Mouse (Mus musculus) liver, adult 2 months (tissue): Measurements from ENCODE around the gene Plpp6.

Experiments
- CTCF ChIP-seq: fragments of 200-500 bp; IDR thresholded peaks from 2 replicates; pipeline ENCODE4 v1.5.1; 2011; ENCODE audit warnings: low read depth, low read length, control low read depth
- POLR2A ChIP-seq: fragments of 200-500 bp; IDR thresholded peaks from 2 replicates; pipeline ENCODE4 v1.6.1; 2011; ENCODE audit warnings: low read length, control low read depth; ENCODE audit not compliant: insufficient read depth; ENCODE audit errors: extremely low read depth

DNA sequence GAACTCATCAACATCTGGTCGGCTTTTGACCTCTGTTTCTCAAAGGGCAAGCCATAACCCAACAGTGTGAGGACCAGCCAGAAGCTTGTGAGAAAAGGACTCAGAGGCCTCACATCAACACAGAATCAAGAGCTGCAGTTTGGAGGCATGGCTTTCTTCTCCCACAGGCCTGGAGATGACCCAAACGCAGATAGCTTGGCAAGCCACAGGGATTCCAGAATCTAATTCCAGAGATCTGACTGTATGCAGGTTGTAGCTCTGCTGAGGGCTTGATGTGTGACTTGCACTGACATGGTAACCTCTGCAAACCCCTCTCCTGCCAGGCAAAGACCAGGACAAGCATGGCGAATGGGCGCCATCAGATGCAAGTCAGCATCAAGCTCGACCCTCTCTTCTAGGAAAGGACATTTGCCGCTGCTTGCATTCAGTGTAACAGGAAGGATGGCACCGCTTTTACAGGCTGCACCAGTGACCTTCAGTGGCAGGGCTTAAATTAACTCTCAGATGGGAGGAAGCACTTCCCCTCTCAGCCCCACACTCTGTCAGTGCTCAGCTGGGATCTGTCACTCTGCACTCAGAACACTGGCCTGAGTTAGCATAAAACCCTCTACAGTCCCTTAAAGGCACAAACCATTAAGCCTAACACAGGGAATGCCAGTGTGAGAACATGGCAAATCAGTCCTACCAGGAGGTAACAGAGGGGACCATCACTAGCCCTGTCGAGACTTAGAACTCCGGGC lies 23.4 kb upstream of the Plpp6 start:
- no peak for TF ChIP-seq CTCF
- TF ChIP-seq POLR2A: no peak
